Comparison of ENCODE assay signal across 10 mouse cellular contexts in the genomic region with DNA sequence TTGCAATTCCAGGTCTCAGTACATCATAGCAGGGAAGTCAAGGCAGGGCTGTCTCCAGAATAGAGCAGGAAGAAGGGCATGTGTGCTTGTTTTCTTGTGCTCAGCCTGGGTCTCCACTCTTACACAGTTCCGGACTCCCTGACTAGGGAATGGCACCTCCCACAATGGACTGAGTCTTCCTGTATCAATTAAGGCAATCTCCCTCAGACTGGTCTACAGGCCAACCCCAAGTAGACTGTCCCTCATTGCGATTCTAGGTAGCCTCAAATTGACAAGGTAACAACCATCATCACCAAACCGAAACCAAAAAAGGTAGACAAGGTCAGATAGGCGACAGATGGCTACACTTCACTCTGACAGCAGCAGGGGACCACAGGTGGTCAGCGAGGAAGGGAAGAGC. TPM values are rescaled to one million over a fixed set of nuclear protein-coding genes. Genes with fewer than 3 reads are reported as not detected.
DNase-seq lines count a peak whose midpoint lies in the region; ATAC-seq and TF ChIP-seq lines count a peak whose summit lies in the region.
"Had no signal": no experiment of that assay in that cellular context is flagged by ENCODE, and none has a peak within 500 bp of the region (broad histone marks: within the 10 kb centered on the region; RNA-seq: fewer than 3 reads in every experiment).

No protein-coding gene starts in this region.

- peaks cover 32% of the 10 kb centered on the region for H3K4me1 ChIP-seq in heart, embryonic 13.5 days
- peaks cover 4% of the 10 kb centered on the region for H3K4me1 ChIP-seq in cortical plate, adult 2 months (ENCODE audit: control insufficient read depth, insufficient read depth, low read length)
- peaks cover 22% of the 10 kb centered on the region for H3K4me1 ChIP-seq in hindbrain, embryonic 14.5 days (replicated peaks; ENCODE audit: control insufficient read depth, insufficient read depth, low read length)
- H3K4me1 ChIP-seq in midbrain, embryonic 13.5 days (replicated peaks): peaks cover 22% of the 10 kb centered on the region

- ATAC-seq in heart, embryonic 13.5 days (ENCODE audit: extremely low read depth, insufficient number of reproducible peaks, low FRiP score, low TSS enrichment): no peak
- ATAC-seq in hindbrain, embryonic 14.5 days (ENCODE audit: low FRiP score): no peak
- 0 out of 2 replicates have a peak, but pooled peaks have one; percentile 8 for ATAC-seq in midbrain, embryonic 13.5 days

- no peak overlapping the region for H3K27ac ChIP-seq in heart, embryonic 13.5 days (replicated peaks)
- 0 out of 2 replicates have a peak overlapping the region, but pooled peaks have one; percentile 1 for H3K27ac ChIP-seq in cortical plate, adult 2 months (ENCODE audit: insufficient read depth, low read length)
- H3K27ac ChIP-seq in hindbrain, embryonic 14.5 days: peak overlapping the region; percentile 64
- 0 out of 2 replicates have a peak overlapping the region, but pooled peaks have one; percentile 2 for H3K27ac ChIP-seq in midbrain, embryonic 13.5 days

- no peak for TF ChIP-seq CTCF in cortical plate, adult 2 months (IDR thresholded peaks at IDR 0.05; ENCODE audit: extremely low read depth, insufficient read depth, low read length)

- peaks cover 25% of the 10 kb centered on the region for H3K36me3 ChIP-seq in heart, embryonic 13.5 days
- H3K36me3 ChIP-seq in hindbrain, embryonic 14.5 days (replicated peaks; ENCODE audit: control insufficient read depth, insufficient read depth): peaks cover 24% of the 10 kb centered on the region
- peaks cover 26% of the 10 kb centered on the region for H3K36me3 ChIP-seq in midbrain, embryonic 13.5 days

- DNase-seq in heart, postnatal 4 days: no peak
- DNase-seq in hindbrain, embryonic 14.5 days (ENCODE audit: low spot score): no peak
- no peak for DNase-seq in frontal cortex, adult 2 months (ENCODE audit: extremely low spot score in 1 of 2, low spot score in 1 of 2)
- DNase-seq in right cerebral cortex, adult 2 months (ENCODE audit: low spot score in 2 of 2): no peak
- DNase-seq in right cerebral cortex, postnatal 14 days: no peak

- TF ChIP-seq POLR2A in cortical plate, adult 2 months (IDR thresholded peaks at IDR 0.05; ENCODE audit: extremely low read depth, insufficient read depth, low read length): no peak

- WGBS in heart, embryonic 13.5 days: 53% methylated on average over 5 of the region's 5 CpGs
- 61% methylated on average over 5 of the region's 5 CpGs for WGBS in hindbrain, embryonic 14.5 days
- WGBS in midbrain, embryonic 13.5 days: 62% methylated on average over 5 of the region's 5 CpGs

- peak overlapping the region; percentile 99 for H3K4me3 ChIP-seq in heart, embryonic 13.5 days
- H3K4me3 ChIP-seq in cortical plate, adult 2 months (ENCODE audit: insufficient read depth, low read length): peak overlapping the region; percentile 40
- H3K4me3 ChIP-seq in hindbrain, embryonic 14.5 days (replicated peaks; ENCODE audit: low read length): peak overlapping the region; percentile 94
- peak overlapping the region; percentile 76 for H3K4me3 ChIP-seq in midbrain, embryonic 13.5 days (replicated peaks)

- H3K9ac ChIP-seq in heart, embryonic 13.5 days: peak overlapping the region; percentile 68
- H3K9ac ChIP-seq in hindbrain, embryonic 14.5 days: peak overlapping the region; percentile 46
- peak overlapping the region; percentile 3; the same call in 1 of the 2 replicates for H3K9ac ChIP-seq in midbrain, embryonic 13.5 days (replicated peaks)

- H3K9me3 ChIP-seq in heart, embryonic 13.5 days: no peaks in the 10 kb centered on the region
- no peaks in the 10 kb centered on the region for H3K9me3 ChIP-seq in hindbrain, embryonic 14.5 days (ENCODE audit: control insufficient read depth, low read length)
- no peaks in the 10 kb centered on the region for H3K9me3 ChIP-seq in midbrain, embryonic 13.5 days

- H3K27me3 ChIP-seq in heart, embryonic 13.5 days (replicated peaks): no peaks in the 10 kb centered on the region
- H3K27me3 ChIP-seq in hindbrain, embryonic 14.5 days (ENCODE audit: control insufficient read depth, insufficient read depth, low read length): no peaks in the 10 kb centered on the region
- H3K27me3 ChIP-seq in midbrain, embryonic 13.5 days: no peaks in the 10 kb centered on the region

- H3K4me2 ChIP-seq in heart, embryonic 13.5 days: peak overlapping the region; percentile 95
- peak overlapping the region; percentile 98 for H3K4me2 ChIP-seq in hindbrain, embryonic 14.5 days (replicated peaks)
- H3K4me2 ChIP-seq in midbrain, embryonic 13.5 days (replicated peaks): peak overlapping the region; percentile 90

RNA-seq across cellular contexts. Expression of gene Dmwd, which starts 0.8 kb away (rescaled TPM):
- 11.3 and 13.9 TPM in 2 replicates for polyA plus RNA-seq in heart, embryonic 13.5 days (2015; fragmentation: Nextera tagmentation; extraction: Ambion mirVana)
- total RNA-seq in heart, postnatal 4 days (2021): 10 to 100 TPM; 60.3 to 62.9 TPM
- 171 and 178 TPM in 2 replicates for polyA plus RNA-seq in cortical plate, adult 2 months (2012; rRNA removed)
- 32.0 and 35.0 TPM in 2 replicates for polyA plus RNA-seq in hindbrain, embryonic 14.5 days (2014; fragmentation: Nextera tagmentation; extraction: Ambion mirVana)
- polyA plus RNA-seq in midbrain, embryonic 13.5 days (2015; fragmentation: Nextera tagmentation; extraction: Ambion mirVana): 25.3 TPM in 2 replicates
- polyA plus RNA-seq in frontal cortex, adult 2 months (2012; rRNA removed): 174 and 178 TPM in 2 replicates
- total RNA-seq: CH12.LX had no signal

RNA-seq across cellular contexts. Expression of gene Dmpk, which starts 8.4 kb away (rescaled TPM):
- polyA plus RNA-seq in heart, embryonic 13.5 days (2015; fragmentation: Nextera tagmentation; extraction: Ambion mirVana): 19.3 and 20.0 TPM in 2 replicates
- total RNA-seq in heart, postnatal 4 days (2021): 100 to 1,000 TPM; 188 to 201 TPM
- 40.9 and 47.6 TPM in 2 replicates for polyA plus RNA-seq in cortical plate, adult 2 months (2012; rRNA removed)
- 8.2 and 8.9 TPM in 2 replicates for polyA plus RNA-seq in hindbrain, embryonic 14.5 days (2014; fragmentation: Nextera tagmentation; extraction: Ambion mirVana)
- polyA plus RNA-seq in midbrain, embryonic 13.5 days (2015; fragmentation: Nextera tagmentation; extraction: Ambion mirVana): 8.8 and 15.6 TPM in 2 replicates
- 50.3 and 59.6 TPM in 2 replicates for polyA plus RNA-seq in frontal cortex, adult 2 months (2012; rRNA removed)
- total RNA-seq: monocyte, adult 5-6 weeks had no signal

RNA-seq across cellular contexts. Expression of gene Six5, which starts 19.2 kb away (rescaled TPM):
- 5.9 and 6.0 TPM in 2 replicates for polyA plus RNA-seq in heart, embryonic 13.5 days (2015; fragmentation: Nextera tagmentation; extraction: Ambion mirVana)
- 10 to 100 TPM; 10.3 to 10.4 TPM for total RNA-seq in heart, postnatal 4 days (2021)
- 4.7 and 5.0 TPM in 2 replicates for polyA plus RNA-seq in cortical plate, adult 2 months (2012; rRNA removed)
- 2.3 and 2.5 TPM in 2 replicates for polyA plus RNA-seq in hindbrain, embryonic 14.5 days (2014; fragmentation: Nextera tagmentation; extraction: Ambion mirVana)
- 2.7 and 3.2 TPM in 2 replicates for polyA plus RNA-seq in midbrain, embryonic 13.5 days (2015; fragmentation: Nextera tagmentation; extraction: Ambion mirVana)
- polyA plus RNA-seq in frontal cortex, adult 2 months (2012; rRNA removed): 5.4 and 5.7 TPM in 2 replicates
- total RNA-seq: monocyte, adult 5-6 weeks had no signal

RNA-seq across cellular contexts. Expression of gene Rsph6a, which starts 20.7 kb away (rescaled TPM):
- polyA plus RNA-seq in heart, embryonic 13.5 days (2015; fragmentation: Nextera tagmentation; extraction: Ambion mirVana): not detected in 2 replicates
- not detected for total RNA-seq in heart, postnatal 4 days (2021)
- polyA plus RNA-seq in cortical plate, adult 2 months (2012; rRNA removed): 0.10 and 0.17 TPM in 2 replicates
- polyA plus RNA-seq in hindbrain, embryonic 14.5 days (2014; fragmentation: Nextera tagmentation; extraction: Ambion mirVana): 0.27 and 0.43 TPM in 2 replicates
- 0.09 TPM in 1 of 2 replicates, not detected in the other for polyA plus RNA-seq in midbrain, embryonic 13.5 days (2015; fragmentation: Nextera tagmentation; extraction: Ambion mirVana)
- polyA plus RNA-seq in frontal cortex, adult 2 months (2012; rRNA removed): 0.14 and 0.17 TPM in 2 replicates
- total RNA-seq: monocyte, adult 5-6 weeks had no signal

RNA-seq across cellular contexts. Expression of gene Gm4969, which starts 42.9 kb away (rescaled TPM):
- 1.2 and 2.1 TPM in 2 replicates for polyA plus RNA-seq in heart, embryonic 13.5 days (2015; fragmentation: Nextera tagmentation; extraction: Ambion mirVana)
- total RNA-seq in heart, postnatal 4 days (2021): under 1 TPM; 0.33 to 0.56 TPM
- polyA plus RNA-seq in cortical plate, adult 2 months (2012; rRNA removed): 0.70 and 1.1 TPM in 2 replicates
- 6.7 and 7.7 TPM in 2 replicates for polyA plus RNA-seq in hindbrain, embryonic 14.5 days (2014; fragmentation: Nextera tagmentation; extraction: Ambion mirVana)
- polyA plus RNA-seq in midbrain, embryonic 13.5 days (2015; fragmentation: Nextera tagmentation; extraction: Ambion mirVana): 1.6 and 1.9 TPM in 2 replicates
- polyA plus RNA-seq in frontal cortex, adult 2 months (2012; rRNA removed): 1.1 and 1.4 TPM in 2 replicates
- total RNA-seq: CH12.LX; monocyte, adult 5-6 weeks had no signal

Comparison
In these comparisons a context has a peak if more than half of its experiments do, and no peak if none do; other contexts are left out.
1. H3K4me3 ChIP-seq: peak in every context shown above with its lines; median percentile 99 in heart, embryonic 13.5 days; 94 in hindbrain, embryonic 14.5 days; 76 in midbrain, embryonic 13.5 days; 40 in cortical plate, adult 2 months.
2. H3K9ac ChIP-seq: peak in every context shown above with its lines; median percentile 68 in heart, embryonic 13.5 days; 46 in hindbrain, embryonic 14.5 days; 3 in midbrain, embryonic 13.5 days.